Mouse (Mus musculus) testis, adult 2 months (tissue): ENCODE measurements around the gene Dync1i1.

Source experiments
- CTCF ChIP-seq: fragments of 200-500 bp; IDR thresholded peaks from 2 replicates; pipeline ENCODE4 v1.5.1; 2012; ENCODE audit warnings: low read depth, mild to moderate bottlenecking, inconsistent platforms, low read length, moderate library complexity; ENCODE audit not compliant: control insufficient read depth, insufficient read depth, insufficient replicate concordance
- POLR2A ChIP-seq: fragments of 200-500 bp; IDR thresholded peaks from 2 replicates; pipeline ENCODE4 v1.6.1; 2012; ENCODE audit warnings: low read depth, mild to moderate bottlenecking, inconsistent platforms, low read length, moderate library complexity; ENCODE audit not compliant: control insufficient read depth

GRCm38 (mm10) chr6:5734862-5735261, 9.4 kb downstream of the Dync1i1 start:
- no peak for TF ChIP-seq CTCF
- TF ChIP-seq POLR2A, result no peak
